Mouse (Mus musculus): Measurements from ENCODE around the gene Map3k14.

DNA sequence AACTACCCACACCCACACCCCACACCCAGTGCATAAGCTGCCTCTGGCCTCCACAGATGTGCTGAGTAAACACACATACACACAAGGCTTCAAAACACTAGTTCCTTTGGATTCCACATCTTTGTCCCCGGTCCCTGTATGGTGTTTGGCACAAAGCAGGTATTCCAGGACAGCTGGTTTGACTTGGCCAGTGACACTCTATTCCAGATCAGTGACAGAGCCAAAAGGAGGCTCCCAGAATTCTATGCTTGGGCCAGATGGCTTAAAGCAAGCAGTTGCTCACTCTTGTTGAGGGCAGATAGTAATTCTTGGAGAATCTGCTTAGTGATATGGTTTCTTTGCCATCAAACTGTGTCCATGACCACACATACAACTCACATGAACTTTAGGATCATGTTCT is 32.8 kb downstream of the Map3k14 start:
- TF ChIP-seq CTCF (IDR thresholded peaks at IDR 0.05; ENCODE audit: low read depth) = no peak
- no peak for TF ChIP-seq EP300 (IDR thresholded peaks at IDR 0.05; ENCODE audit: low read depth)
